Mouse (Mus musculus) urinary bladder, adult 2 months (tissue): Measurements from ENCODE around the gene Inpp5b. TPM values are rescaled to one million over a fixed set of nuclear protein-coding genes. Genes with fewer than 3 reads are reported as not detected.
"Not testable (repeated sequence)": the region's sequence is repeated elsewhere in the genome, so short reads cannot be mapped to it uniquely, and the experiment has no call there.

Experiments
- DNase-seq: peaks from one replicate; pipeline ENCODE4 v3.0.0; 2022; ENCODE audit warnings: low spot score
- polyA plus RNA-seq: library from polyadenylated mRNA; depleted of rRNA; stranded (reverse); fragments of >200 nt; gene quantifications from 2 replicates; pipeline ENCODE4 v1.2.3, GENCODE M21; 2012

The Inpp5b gene
- polyA plus RNA-seq, 1 experiment, result 34.8 TPM

- peak; percentile 28 for DNase-seq
These were observed 31.6 kb upstream of the Inpp5b start for GRCm38 (mm10) chr4:124709961-124710446.

- DNase-seq, result no peak
These were observed 30.8 kb upstream of the Inpp5b start for GRCm38 (mm10) chr4:124710776-124711291.

- no peak for DNase-seq
These were observed 29.0 kb upstream of the Inpp5b start for GRCm38 (mm10) chr4:124712618-124713017.

- DNase-seq, result not testable (repeated sequence)
These were observed 27.8 kb upstream of the Inpp5b start for GRCm38 (mm10) chr4:124713850-124714249.

GRCm38 (mm10) chr4:124714545-124715481 is 26.8 kb upstream of the Inpp5b start, which contains the start of gene Sf3a3:
Sf3a3 (plus strand) TSS chr4:124714776.
- peak; percentile 82 for DNase-seq

- DNase-seq, result no peak
These were observed 22.5 kb upstream of the Inpp5b start for GRCm38 (mm10) chr4:124719101-124719500.

- no peak for DNase-seq
These were observed 15.5 kb upstream of the Inpp5b start for GRCm38 (mm10) chr4:124726121-124726520.

GRCm38 (mm10) chr4:124736952-124737351 is 4.7 kb upstream of the Inpp5b start:
- DNase-seq, result no peak

GRCm38 (mm10) chr4:124737486-124737885 is 4.2 kb upstream of the Inpp5b start:
- no peak for DNase-seq

- no peak for DNase-seq
These were observed 3.6 kb upstream of the Inpp5b start for GRCm38 (mm10) chr4:124738013-124738412.

GRCm38 (mm10) chr4:124738783-124739182 is 2.9 kb upstream of the Inpp5b start:
- DNase-seq, result no peak

- no peak for DNase-seq
These were observed 1.2 kb downstream of the Inpp5b start for GRCm38 (mm10) chr4:124742839-124743238.

GRCm38 (mm10) chr4:124746577-124746976 is 4.9 kb downstream of the Inpp5b start:
- DNase-seq, result no peak

GRCm38 (mm10) chr4:124747851-124748250 is 6.2 kb downstream of the Inpp5b start:
- DNase-seq, result no peak

GRCm38 (mm10) chr4:124751300-124752250 is 9.9 kb downstream of the Inpp5b start:
- peak; percentile 96 for DNase-seq

- DNase-seq, result no peak
These were observed 10.9 kb downstream of the Inpp5b start for GRCm38 (mm10) chr4:124752281-124753199.

- no peak for DNase-seq
These were observed 13.9 kb downstream of the Inpp5b start for GRCm38 (mm10) chr4:124755526-124755925.

GRCm38 (mm10) chr4:124759305-124759811 is 17.7 kb downstream of the Inpp5b start:
- no peak for DNase-seq

GRCm38 (mm10) chr4:124761201-124761600 is 19.6 kb downstream of the Inpp5b start:
- no peak for DNase-seq

GRCm38 (mm10) chr4:124762858-124763452 is 21.3 kb downstream of the Inpp5b start:
- DNase-seq, result no peak
